ENCODE assay signal across 8 mouse cellular contexts in genomic region chr3:86114659-86115338, GRCm38 (mm10). TPM values are rescaled to one million over a fixed set of nuclear protein-coding genes. Genes with fewer than 3 reads are reported as not detected.
DNase-seq lines count a peak whose midpoint lies in the region; ATAC-seq and TF ChIP-seq lines count a peak whose summit lies in the region.

No protein-coding gene starts in this region.

- no peak overlapping the region for H3K27ac ChIP-seq in kidney, embryonic 14.5 days (ENCODE audit: low read depth, low read length)
- peak overlapping the region; percentile 30; the same call in 1 of the 2 replicates for H3K27ac ChIP-seq in embryonic facial prominence, embryonic 10.5 days (replicated peaks)
- no peak overlapping the region for H3K27ac ChIP-seq in kidney, postnatal 0 days
- peak overlapping the region; percentile 0; the same call in 1 of the 2 replicates for H3K27ac ChIP-seq in neural tube, embryonic 14.5 days (ENCODE audit: low read depth, low read length)
- H3K27ac ChIP-seq in midbrain, embryonic 14.5 days (replicated peaks; ENCODE audit: low read depth, low read length): no peak overlapping the region

- no peak overlapping the region for H3K9ac ChIP-seq in kidney, embryonic 14.5 days (ENCODE audit: low read depth, low read length)
- H3K9ac ChIP-seq in kidney, postnatal 0 days (ENCODE audit: low read depth, low read length): no peak overlapping the region
- H3K9ac ChIP-seq in neural tube, embryonic 14.5 days (replicated peaks; ENCODE audit: low read depth, low read length): no peak overlapping the region
- no peak overlapping the region for H3K9ac ChIP-seq in midbrain, embryonic 14.5 days (replicated peaks; ENCODE audit: low read length)

- peaks cover 17% of the 10 kb centered on the region; the same call in 1 of the 2 replicates for H3K36me3 ChIP-seq in kidney, embryonic 14.5 days (ENCODE audit: control insufficient read depth, insufficient read depth, low read length)
- H3K36me3 ChIP-seq in embryonic facial prominence, embryonic 10.5 days (replicated peaks): peaks cover 25% of the 10 kb centered on the region
- H3K36me3 ChIP-seq in kidney, postnatal 0 days (ENCODE audit: insufficient read depth, low read length): peaks cover 15% of the 10 kb centered on the region; the same call in 1 of the 2 replicates
- no peaks in the 10 kb centered on the region for H3K36me3 ChIP-seq in neural tube, embryonic 14.5 days (ENCODE audit: control insufficient read depth, insufficient read depth, low read length)
- H3K36me3 ChIP-seq in midbrain, embryonic 14.5 days (ENCODE audit: control insufficient read depth, insufficient read depth, low read length): no peaks in the 10 kb centered on the region

- no peak for ATAC-seq in kidney, embryonic 14.5 days (ENCODE audit: low FRiP score, low TSS enrichment)
- ATAC-seq in kidney, postnatal 0 days (replicated peaks; ENCODE audit: low FRiP score, low read depth): no peak
- ATAC-seq in neural tube, embryonic 14.5 days (ENCODE audit: low read depth): no peak
- ATAC-seq in midbrain, embryonic 14.5 days (ENCODE audit: low FRiP score, low TSS enrichment): no peak

- TF ChIP-seq CTCF in kidney, postnatal 0 days (IDR thresholded peaks at IDR 0.05; ENCODE audit: low read depth): no peak

- 46% methylated on average over 12 of the region's 12 CpGs for WGBS in kidney, embryonic 14.5 days
- 63% methylated on average over 12 of the region's 12 CpGs for WGBS in embryonic facial prominence, embryonic 10.5 days
- 28% methylated on average over 12 of the region's 12 CpGs for WGBS in kidney, postnatal 0 days
- 54% methylated on average over 12 of the region's 12 CpGs for WGBS in neural tube, embryonic 14.5 days
- 79% methylated on average over 12 of the region's 12 CpGs for WGBS in midbrain, embryonic 14.5 days

- 0 out of 2 replicates have a peak, but pooled peaks cover 3% of the 10 kb centered on the region for H3K4me1 ChIP-seq in kidney, embryonic 14.5 days (ENCODE audit: control insufficient read depth, insufficient read depth, low read length)
- peaks cover 26% of the 10 kb centered on the region for H3K4me1 ChIP-seq in embryonic facial prominence, embryonic 10.5 days
- H3K4me1 ChIP-seq in kidney, postnatal 0 days (replicated peaks; ENCODE audit: insufficient read depth, low read length): no peaks in the 10 kb centered on the region
- no peaks in the 10 kb centered on the region for H3K4me1 ChIP-seq in neural tube, embryonic 14.5 days (ENCODE audit: control insufficient read depth, insufficient read depth, low read length)
- 0 out of 2 replicates have a peak, but pooled peaks cover 3% of the 10 kb centered on the region for H3K4me1 ChIP-seq in midbrain, embryonic 14.5 days (ENCODE audit: control insufficient read depth, insufficient read depth, low read length)

- H3K9me3 ChIP-seq in kidney, embryonic 14.5 days (ENCODE audit: control insufficient read depth, low read length): peaks cover 5% of the 10 kb centered on the region; the same call in 1 of the 2 replicates
- H3K9me3 ChIP-seq in embryonic facial prominence, embryonic 10.5 days: peaks cover 10% of the 10 kb centered on the region; the same call in 1 of the 2 replicates
- H3K9me3 ChIP-seq in kidney, postnatal 0 days (replicated peaks; ENCODE audit: low read length): peaks cover 5% of the 10 kb centered on the region; the same call in 1 of the 2 replicates
- no peaks in the 10 kb centered on the region for H3K9me3 ChIP-seq in neural tube, embryonic 14.5 days (ENCODE audit: control insufficient read depth, low read length)
- H3K9me3 ChIP-seq in midbrain, embryonic 14.5 days (ENCODE audit: control insufficient read depth, low read length): no peaks in the 10 kb centered on the region

- peak; percentile 39 for DNase-seq in kidney, adult 9 months
- no peak for DNase-seq in embryonic facial prominence, embryonic 10.5 days (ENCODE audit: low spot score)
- peak; percentile 21 for DNase-seq in kidney, postnatal 0 days (ENCODE audit: low spot score)
- DNase-seq in thymus, adult 18-20 months: no peak
- no peak for DNase-seq in adrenal gland, postnatal 36 days
- DNase-seq in midbrain, embryonic 14.5 days: no peak

- no peak overlapping the region for H3K4me3 ChIP-seq in kidney, embryonic 14.5 days (ENCODE audit: low read length)
- no peak overlapping the region for H3K4me3 ChIP-seq in embryonic facial prominence, embryonic 10.5 days
- H3K4me3 ChIP-seq in kidney, postnatal 0 days (replicated peaks; ENCODE audit: low read depth, low read length): no peak overlapping the region
- no peak overlapping the region for H3K4me3 ChIP-seq in neural tube, embryonic 14.5 days (ENCODE audit: low read depth, low read length)
- H3K4me3 ChIP-seq in midbrain, embryonic 14.5 days (replicated peaks; ENCODE audit: low read depth, low read length): no peak overlapping the region

- H3K27me3 ChIP-seq in kidney, embryonic 14.5 days (ENCODE audit: control insufficient read depth, insufficient read depth, low read length): no peaks in the 10 kb centered on the region
- H3K27me3 ChIP-seq in embryonic facial prominence, embryonic 10.5 days (replicated peaks; ENCODE audit: low read depth, poor library complexity, severe bottlenecking): no peaks in the 10 kb centered on the region
- no peaks in the 10 kb centered on the region for H3K27me3 ChIP-seq in kidney, postnatal 0 days (ENCODE audit: insufficient read depth, low read length)
- H3K27me3 ChIP-seq in neural tube, embryonic 14.5 days (ENCODE audit: control insufficient read depth, insufficient read depth, low read length): no peaks in the 10 kb centered on the region
- no peaks in the 10 kb centered on the region for H3K27me3 ChIP-seq in midbrain, embryonic 14.5 days (ENCODE audit: control insufficient read depth, insufficient read depth, low read length)

- no peak overlapping the region for H3K4me2 ChIP-seq in kidney, embryonic 14.5 days (replicated peaks; ENCODE audit: low read depth, low read length)
- peak overlapping the region; percentile 15; the same call in 1 of the 2 replicates for H3K4me2 ChIP-seq in kidney, postnatal 0 days (ENCODE audit: low read length)
- no peak overlapping the region for H3K4me2 ChIP-seq in neural tube, embryonic 14.5 days (ENCODE audit: low read depth, low read length)
- no peak overlapping the region for H3K4me2 ChIP-seq in midbrain, embryonic 14.5 days (ENCODE audit: low read length)

RNA-seq across cellular contexts. Expression of gene Rps3a1, which starts 27.7 kb away (rescaled TPM):
- 1,488 and 1,909 TPM in 2 replicates for polyA plus RNA-seq in kidney, embryonic 14.5 days (2014; fragmentation: Nextera tagmentation; extraction: Ambion mirVana)
- polyA plus RNA-seq in embryonic facial prominence, embryonic 10.5 days (2016; fragmentation: Nextera tagmentation; extraction: Ambion mirVana): 1,198 and 1,219 TPM in 2 replicates
- 1,526 and 1,685 TPM in 2 replicates for polyA plus RNA-seq in kidney, postnatal 0 days (2015; fragmentation: Nextera tagmentation; extraction: Ambion mirVana)
- polyA plus RNA-seq in neural tube, embryonic 14.5 days (2014; fragmentation: Nextera tagmentation; extraction: Ambion mirVana): 560 and 650 TPM in 2 replicates
- 100 to 1,000 TPM; 819 TPM for total RNA-seq in adrenal gland, postnatal 36 days (2021)
- 659 and 721 TPM in 2 replicates for polyA plus RNA-seq in midbrain, embryonic 14.5 days (2014; fragmentation: Nextera tagmentation; extraction: Ambion mirVana)

Comparison
In these comparisons a context has a peak if more than half of its experiments do, and no peak if none do; other contexts are left out.
1. DNase-seq: peak in kidney, adult 9 months (single experiment) and kidney, postnatal 0 days (single experiment); none in embryonic facial prominence, embryonic 10.5 days (single experiment), thymus, adult 18-20 months (0 of 2), adrenal gland, postnatal 36 days (0 of 2) and midbrain, embryonic 14.5 days (single experiment).
2. H3K27ac ChIP-seq: peak in embryonic facial prominence, embryonic 10.5 days (single experiment) and neural tube, embryonic 14.5 days (single experiment); none in kidney, embryonic 14.5 days (single experiment), kidney, postnatal 0 days (single experiment) and midbrain, embryonic 14.5 days (single experiment).